Mouse (Mus musculus): ENCODE data around the gene Git1. TPM values are rescaled to one million over a fixed set of nuclear protein-coding genes. Genes with fewer than 3 reads are reported as not detected.

Gene Git1
- 12.9 and 14.6 TPM in 2 replicates for polyA plus RNA-seq (2015; fragmentation: Nextera tagmentation; extraction: Ambion mirVana)

DNA sequence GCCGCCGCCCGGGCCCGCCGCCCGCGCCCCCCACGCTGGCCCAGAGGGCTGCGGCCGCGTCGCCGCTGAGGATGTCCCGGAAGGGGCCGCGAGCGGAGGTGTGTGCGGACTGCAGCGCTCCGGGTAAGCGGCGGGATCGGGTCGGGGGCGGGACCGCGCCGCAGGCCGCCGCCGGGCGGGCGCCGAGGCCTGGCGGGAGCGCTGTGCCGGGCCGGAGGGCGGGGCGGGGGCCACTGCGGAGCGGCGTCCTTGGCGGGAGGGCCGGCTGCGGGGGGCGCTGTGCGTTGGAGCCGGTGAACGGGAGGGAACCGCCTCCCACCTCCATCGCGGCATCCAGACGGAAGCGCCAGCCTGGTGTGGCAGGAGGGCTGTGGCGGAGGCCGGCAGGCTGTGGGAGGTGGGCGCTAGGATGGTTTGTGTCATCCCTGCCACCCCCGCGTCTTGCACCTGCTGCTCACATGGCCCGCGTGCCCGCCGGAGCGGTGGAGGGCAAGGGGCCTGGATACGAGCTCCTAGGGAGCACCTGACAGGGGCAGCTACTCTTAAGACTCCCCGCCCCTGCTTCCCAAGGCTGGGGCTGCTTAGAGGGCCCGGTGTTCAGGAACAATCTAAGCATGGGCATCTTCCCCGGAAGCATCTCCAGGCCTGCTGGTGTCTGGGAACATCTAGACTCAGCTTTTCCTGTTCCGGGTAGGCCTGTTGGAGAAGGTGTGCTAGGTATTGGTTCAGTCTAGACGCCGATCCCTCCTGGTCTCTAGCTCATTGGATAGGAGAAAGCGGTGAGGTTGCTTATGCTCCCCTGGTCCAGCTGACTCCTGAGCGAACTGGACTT, at the start of gene Git1:
Gene Git1 (plus strand): TSS at position 51 of the 832 bp plus-strand sequence.
- H3K27ac ChIP-seq = peak within 1 kb of the TSS; percentile 85
- H3K4me1 ChIP-seq = peaks cover 76% of the 10 kb centered on the region
- H3K4me3 ChIP-seq = peak within 1 kb of the TSS; percentile 97
- H3K9me3 ChIP-seq (replicated peaks) = no peaks in the 10 kb centered on the region
- H3K9ac ChIP-seq = peak within 1 kb of the TSS; percentile 98
- H3K27me3 ChIP-seq = no peaks in the 10 kb centered on the region
- no peak for ATAC-seq
- H3K4me2 ChIP-seq = peak within 1 kb of the TSS; percentile 99
- 0 out of 2 replicates have a peak, but pooled peaks cover 3% of the 10 kb centered on the region for H3K36me3 ChIP-seq (ENCODE audit: poor library complexity, severe bottlenecking)
- 1% methylated on average over 29 of the region's 74 CpGs for WGBS

GRCm38 (mm10) chr11:77444939-77445338, 48.4 kb upstream of the Git1 start:
- Histone ChIP-seq H3K4me3 (no peak overlapping the region), H3K9ac (no peak overlapping the region), H3K27me3 (no peaks in the 10 kb centered on the region), H3K4me2 (no peak overlapping the region), H3K27ac (no peak overlapping the region), H3K4me1 (no peaks in the 10 kb centered on the region), H3K9me3 (replicated peaks) (no peaks in the 10 kb centered on the region), H3K36me3 (ENCODE audit: poor library complexity, severe bottlenecking) (peaks cover 39% of the 10 kb centered on the region)
- ATAC-seq = no peak
- WGBS = 93% methylated on average over 2 of the region's 2 CpGs

GRCm38 (mm10) chr11:77446628-77447041, 46.7 kb upstream of the Git1 start:
- H3K4me2 ChIP-seq = no peak overlapping the region

DNA sequence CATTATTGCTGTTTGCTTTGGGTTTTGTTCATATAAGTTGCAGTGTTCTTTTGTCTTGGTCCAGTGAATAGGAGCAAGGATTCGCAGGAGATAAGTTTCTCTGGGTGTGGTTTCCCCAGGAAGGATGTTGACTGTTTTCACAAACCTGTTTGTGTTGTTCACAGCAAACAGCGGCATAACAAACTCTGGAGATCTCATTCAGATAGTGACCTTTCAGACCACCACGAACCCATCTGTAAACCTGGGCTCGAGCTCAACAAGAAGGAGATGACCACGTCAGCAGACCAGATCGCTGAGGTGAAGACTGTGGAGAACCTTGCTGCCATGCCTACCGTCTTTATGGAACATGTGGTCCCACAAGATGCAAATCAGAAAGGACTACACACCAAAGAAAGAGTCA, 44.1 kb upstream of the Git1 start:
- no peak overlapping the region for H3K4me2 ChIP-seq
- H3K27ac ChIP-seq = no peak overlapping the region
- no peaks in the 10 kb centered on the region for H3K9me3 ChIP-seq (replicated peaks)
- no peaks in the 10 kb centered on the region for H3K27me3 ChIP-seq
- no peak overlapping the region for H3K9ac ChIP-seq
- no peak overlapping the region for H3K4me3 ChIP-seq
- no peaks in the 10 kb centered on the region for H3K4me1 ChIP-seq
- peaks cover 38% of the 10 kb centered on the region for H3K36me3 ChIP-seq (ENCODE audit: poor library complexity, severe bottlenecking)
- no peak for ATAC-seq
- 93% methylated on average over 7 of the region's 7 CpGs for WGBS

More at GRCm38 (mm10) chr11:77446628-77447041, 46.7 kb upstream of the Git1 start:
- no peaks in the 10 kb centered on the region for H3K9me3 ChIP-seq (replicated peaks)
- no peaks in the 10 kb centered on the region for H3K27me3 ChIP-seq
- H3K4me1 ChIP-seq = no peaks in the 10 kb centered on the region
- no peak for ATAC-seq
- H3K9ac ChIP-seq = no peak overlapping the region
- H3K27ac ChIP-seq = no peak overlapping the region
- 68% methylated on average over 6 of the region's 6 CpGs for WGBS
- H3K4me3 ChIP-seq = no peak overlapping the region
- H3K36me3 ChIP-seq (ENCODE audit: poor library complexity, severe bottlenecking) = peaks cover 38% of the 10 kb centered on the region

DNA sequence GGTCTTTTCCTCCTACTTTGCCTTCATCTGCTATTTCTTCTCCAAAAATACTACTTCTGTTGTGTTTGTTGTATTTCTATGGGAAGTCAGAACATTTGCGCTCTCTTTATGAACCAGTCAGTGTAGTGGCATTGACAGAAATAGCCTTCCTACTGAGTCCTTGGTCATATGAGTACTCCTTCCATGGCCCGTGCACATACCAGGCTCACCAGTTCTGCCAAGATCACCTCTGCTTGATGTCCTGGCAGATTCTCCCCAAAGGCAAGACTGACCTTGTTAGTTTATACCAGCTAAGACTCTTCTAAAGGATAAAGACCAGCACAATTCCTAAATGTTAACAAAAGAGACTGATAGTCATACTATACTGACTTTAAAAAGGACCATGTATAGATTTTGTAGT, 41.7 kb upstream of the Git1 start:
- ATAC-seq = no peak
- H3K36me3 ChIP-seq (ENCODE audit: poor library complexity, severe bottlenecking) = peaks cover 49% of the 10 kb centered on the region

DNA sequence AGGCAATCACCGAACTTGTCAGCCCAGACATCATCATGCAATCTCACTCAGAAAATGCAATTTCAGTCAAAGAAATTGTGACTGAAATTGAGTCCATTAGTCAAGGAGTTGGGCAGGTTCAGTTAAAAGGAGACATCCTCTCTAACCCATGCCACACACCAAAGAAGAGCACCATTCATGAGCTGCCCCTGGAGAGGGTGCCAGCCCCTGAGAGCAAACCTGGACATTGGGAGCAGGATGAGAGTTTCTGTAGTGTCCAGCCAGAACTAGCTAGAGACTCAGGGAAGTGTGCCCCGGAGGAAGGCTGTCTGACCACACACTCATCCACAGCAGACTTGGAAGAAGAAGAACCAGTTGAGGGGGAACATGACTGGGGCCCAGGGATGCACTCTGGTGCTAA, 40.0 kb upstream of the Git1 start:
- H3K27ac ChIP-seq = no peak overlapping the region
- H3K9ac ChIP-seq = no peak overlapping the region
- ATAC-seq = no peak
- no peaks in the 10 kb centered on the region for H3K9me3 ChIP-seq (replicated peaks)
- WGBS = 92% methylated on average over 2 of the region's 2 CpGs
- peaks cover 52% of the 10 kb centered on the region for H3K36me3 ChIP-seq (ENCODE audit: poor library complexity, severe bottlenecking)
- no peak overlapping the region for H3K4me2 ChIP-seq
- H3K4me1 ChIP-seq = no peaks in the 10 kb centered on the region
- no peak overlapping the region for H3K4me3 ChIP-seq
- no peaks in the 10 kb centered on the region for H3K27me3 ChIP-seq

More for the DNA sequence above, 41.7 kb upstream of the Git1 start:
- Histone ChIP-seq H3K27me3 (no peaks in the 10 kb centered on the region), H3K4me1 (no peaks in the 10 kb centered on the region), H3K4me3 (no peak overlapping the region), H3K9me3 (replicated peaks) (no peaks in the 10 kb centered on the region), H3K27ac (no peak overlapping the region), H3K4me2 (no peak overlapping the region), H3K9ac (no peak overlapping the region)
- WGBS = 94% methylated on average over 2 of the region's 2 CpGs

DNA sequence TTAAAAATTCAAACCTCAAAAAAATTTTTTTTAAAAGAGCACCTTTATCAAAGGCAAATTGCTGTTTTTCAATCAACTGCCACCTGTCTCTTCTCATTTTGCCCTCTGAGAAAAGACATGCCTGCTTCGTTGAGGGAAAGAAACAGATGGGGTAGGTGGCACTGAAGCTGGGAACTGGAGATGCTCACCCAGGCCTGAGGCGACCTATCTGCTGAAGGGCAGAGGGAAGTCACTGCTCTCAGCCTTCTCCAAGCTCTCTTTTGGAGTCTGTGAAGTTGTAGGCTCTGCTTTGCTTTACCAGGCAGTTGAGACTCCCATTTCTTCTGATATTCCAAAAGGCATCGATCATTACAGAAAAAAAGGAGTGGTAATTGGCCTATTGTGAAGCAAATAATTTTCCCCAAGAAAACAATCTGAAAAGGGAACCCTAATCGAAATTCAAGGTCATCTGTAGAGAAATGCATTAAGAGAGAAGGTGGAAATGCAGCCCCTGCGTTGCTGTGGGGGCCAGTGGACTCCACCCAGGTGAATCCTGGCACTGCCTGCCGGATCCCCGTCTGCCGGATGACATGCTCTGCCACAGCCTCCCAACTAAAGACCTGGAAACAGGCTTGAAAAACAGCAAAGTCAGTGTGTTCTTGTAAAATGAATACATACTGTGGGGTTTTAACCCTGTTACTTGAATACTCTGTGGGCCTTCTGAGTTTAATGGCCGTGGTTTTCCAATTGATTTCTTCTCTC, 37.4 kb upstream of the Git1 start:
- H3K36me3 ChIP-seq (ENCODE audit: poor library complexity, severe bottlenecking) = peaks cover 37% of the 10 kb centered on the region

GRCm38 (mm10) chr11:77456866-77457265, 36.5 kb upstream of the Git1 start:
- Histone ChIP-seq H3K4me3 (no peak overlapping the region), H3K27ac (no peak overlapping the region), H3K9me3 (replicated peaks) (no peaks in the 10 kb centered on the region), H3K9ac (no peak overlapping the region), H3K4me2 (no peak overlapping the region), H3K27me3 (peaks cover 15% of the 10 kb centered on the region), H3K36me3 (ENCODE audit: poor library complexity, severe bottlenecking) (peaks cover 32% of the 10 kb centered on the region), H3K4me1 (peaks cover 2% of the 10 kb centered on the region)
- 81% methylated on average over 6 of the region's 6 CpGs for WGBS
- ATAC-seq = no peak

More for the DNA sequence above, 37.4 kb upstream of the Git1 start:
- Histone ChIP-seq H3K27me3 (peaks cover 6% of the 10 kb centered on the region), H3K27ac (no peak overlapping the region), H3K9ac (no peak overlapping the region), H3K4me2 (no peak overlapping the region), H3K4me1 (no peaks in the 10 kb centered on the region), H3K4me3 (no peak overlapping the region), H3K9me3 (replicated peaks) (no peaks in the 10 kb centered on the region)
- WGBS = 87% methylated on average over 9 of the region's 9 CpGs
- ATAC-seq = no peak

DNA sequence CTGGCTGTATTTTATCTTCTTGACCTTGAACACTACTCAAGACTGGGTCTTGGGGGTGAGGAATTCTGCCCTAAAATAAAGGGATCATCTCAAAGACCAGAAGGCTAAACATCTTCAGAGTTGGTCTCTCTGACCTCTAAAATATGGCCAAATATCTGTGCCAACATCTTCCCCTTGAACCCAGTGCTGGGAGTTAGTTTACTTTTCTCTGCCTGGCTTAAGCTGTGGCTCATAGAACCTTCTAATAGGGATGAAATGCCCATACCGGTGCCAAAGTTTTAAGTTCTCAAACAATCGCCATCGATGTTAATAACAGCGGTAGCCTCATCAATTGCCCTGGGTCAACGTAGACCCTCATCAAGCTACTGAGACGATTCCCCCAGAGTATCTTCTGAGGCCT, 31.5 kb upstream of the Git1 start:
- H3K4me2 ChIP-seq = peak overlapping the region; percentile 100
- H3K4me1 ChIP-seq = peaks cover 13% of the 10 kb centered on the region
- peaks cover 63% of the 10 kb centered on the region for H3K27me3 ChIP-seq
- peaks cover 8% of the 10 kb centered on the region for H3K36me3 ChIP-seq (ENCODE audit: poor library complexity, severe bottlenecking)
- H3K9me3 ChIP-seq (replicated peaks) = no peaks in the 10 kb centered on the region
- ATAC-seq = no peak
- H3K9ac ChIP-seq = peak overlapping the region; percentile 62
- H3K4me3 ChIP-seq = peak overlapping the region; percentile 55
- H3K27ac ChIP-seq = no peak overlapping the region
- WGBS = 4% methylated on average over 6 of the region's 6 CpGs

DNA sequence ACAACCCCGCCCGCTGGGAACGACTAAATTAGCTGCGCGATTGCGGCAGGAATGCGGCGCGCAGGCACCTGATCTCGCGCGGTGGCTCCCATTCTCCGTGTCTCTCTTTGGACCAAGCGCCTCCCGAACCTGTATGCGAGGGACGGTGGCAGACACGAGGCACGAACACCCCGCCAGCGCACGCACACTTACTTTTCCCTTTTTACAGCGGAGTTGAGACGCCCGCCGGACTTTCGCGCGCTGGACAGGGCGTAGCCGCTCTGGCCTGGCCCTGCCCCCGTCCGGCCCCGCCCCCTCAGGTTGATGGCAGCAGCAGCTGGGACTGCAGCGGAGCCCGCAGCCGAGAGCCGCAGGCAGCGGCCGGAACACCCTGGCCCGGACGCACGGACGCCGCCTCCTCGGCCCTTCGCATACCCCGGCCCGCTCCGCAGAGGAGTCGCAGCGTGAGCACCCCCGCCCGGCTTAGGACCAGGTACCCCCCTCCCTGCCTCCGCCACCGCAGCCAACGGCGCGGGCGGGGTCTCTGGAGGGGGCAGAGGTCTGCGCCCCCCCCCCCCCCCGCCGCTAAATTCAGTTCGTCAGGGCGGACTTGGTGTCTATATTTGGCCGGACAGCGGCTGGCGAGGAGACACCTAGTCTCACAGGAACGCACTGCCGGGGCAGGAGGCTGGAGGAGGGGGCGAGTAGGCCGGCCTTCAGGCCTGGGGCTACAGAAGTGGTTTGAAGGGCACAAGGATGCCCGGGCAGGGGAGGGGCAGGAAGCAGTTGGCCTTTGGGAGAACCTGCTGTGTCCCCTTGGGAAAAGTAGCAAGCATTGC, 30.9 kb upstream of the Git1 start, which contains the start of gene Coro6:
Gene Coro6 (plus strand): TSS at position 129 of the 818 bp plus-strand sequence.
- Histone ChIP-seq H3K4me2 (peak within 1 kb of the TSS; percentile 100), H3K4me1 (peaks cover 13% of the 10 kb centered on the region), H3K4me3 (peak within 1 kb of the TSS; percentile 55), H3K36me3 (ENCODE audit: poor library complexity, severe bottlenecking) (peaks cover 8% of the 10 kb centered on the region), H3K9me3 (replicated peaks) (no peaks in the 10 kb centered on the region), H3K27ac (no peak within 1 kb of the TSS), H3K27me3 (peaks cover 69% of the 10 kb centered on the region), H3K9ac (peak within 1 kb of the TSS; percentile 62)
- WGBS = under 1% methylated on average over 68 of the region's 73 CpGs
- ATAC-seq = peak; percentile 28; the same call in 1 of the 2 replicates

DNA sequence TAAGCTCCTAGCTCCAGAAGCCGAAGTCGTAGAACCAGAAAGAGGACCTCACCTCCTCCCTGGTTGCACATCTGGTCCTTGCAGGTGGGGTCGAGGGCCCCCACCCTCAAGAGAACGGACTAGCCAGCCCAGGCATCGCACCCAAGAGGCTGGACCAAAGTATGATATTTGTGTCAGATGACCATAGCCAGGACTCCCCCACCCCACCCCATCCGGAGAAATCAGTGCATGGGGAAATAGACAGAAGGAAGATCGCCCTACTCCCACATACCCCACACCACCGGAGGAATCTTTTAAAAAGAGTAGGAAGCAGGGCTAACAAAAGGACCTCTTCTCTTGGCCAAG, 30.3 kb upstream of the Git1 start:
- H3K4me3 ChIP-seq = peak overlapping the region; percentile 55
- H3K4me1 ChIP-seq = peaks cover 18% of the 10 kb centered on the region
- H3K36me3 ChIP-seq (ENCODE audit: poor library complexity, severe bottlenecking) = peaks cover 5% of the 10 kb centered on the region; the same call in 1 of the 2 replicates
- H3K9me3 ChIP-seq (replicated peaks) = no peaks in the 10 kb centered on the region
- peaks cover 74% of the 10 kb centered on the region for H3K27me3 ChIP-seq
- 49% methylated on average over 8 of the region's 8 CpGs for WGBS
- H3K9ac ChIP-seq = peak overlapping the region; percentile 62; the same call in 1 of the 2 replicates
- H3K27ac ChIP-seq = no peak overlapping the region
- ATAC-seq = no peak
- peak overlapping the region; percentile 100 for H3K4me2 ChIP-seq
